Mouse (Mus musculus) hindlimb bud, embryonic 11.5 days (tissue): Measurements from ENCODE around the gene Plac8.

ENCODE experiments used
- DNase-seq: peaks from one replicate; pipeline ENCODE4 v3.0.0-alpha.2; 2012; ENCODE audit warnings: low read depth, low spot score; ENCODE audit errors: extremely low spot score

Plac8 gene

DNA sequence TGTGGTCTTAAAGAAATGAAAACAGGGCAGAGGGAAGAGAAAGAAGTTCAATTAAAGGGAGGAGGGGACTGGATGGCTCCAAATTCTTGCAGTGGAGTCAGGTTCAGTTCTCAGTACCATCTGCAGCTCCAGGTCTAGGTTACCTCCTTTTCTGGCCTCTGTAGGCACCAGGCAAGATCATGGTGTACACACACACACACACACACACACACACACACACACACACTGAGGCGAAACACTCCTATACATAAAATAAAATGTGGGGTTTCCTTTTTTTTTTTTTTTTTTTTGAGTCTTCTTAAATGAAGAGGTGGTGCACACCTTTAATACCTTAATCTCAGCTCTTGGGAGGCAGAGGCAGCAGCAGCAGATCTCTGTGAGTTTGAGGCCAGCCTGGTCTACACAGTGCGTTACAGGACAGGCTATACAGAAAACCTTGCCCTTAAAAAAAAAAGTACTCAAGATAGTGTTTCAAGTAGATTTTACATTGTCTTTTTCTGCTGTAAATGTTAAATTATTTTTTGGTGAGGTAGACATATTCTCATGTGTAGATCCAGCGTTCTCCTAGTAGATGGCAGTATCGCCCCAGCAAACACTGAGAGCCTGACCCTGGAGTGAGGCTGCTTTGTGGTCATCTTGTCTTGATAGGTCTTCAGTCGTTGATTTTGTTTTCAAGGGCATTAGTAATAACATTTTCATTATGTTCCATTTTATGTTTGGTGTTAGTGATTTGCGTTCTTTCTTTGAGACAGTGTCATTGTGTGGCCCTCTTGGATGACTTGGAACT, 25.6 kb downstream of the Plac8 start:
- no peak for DNase-seq

DNA sequence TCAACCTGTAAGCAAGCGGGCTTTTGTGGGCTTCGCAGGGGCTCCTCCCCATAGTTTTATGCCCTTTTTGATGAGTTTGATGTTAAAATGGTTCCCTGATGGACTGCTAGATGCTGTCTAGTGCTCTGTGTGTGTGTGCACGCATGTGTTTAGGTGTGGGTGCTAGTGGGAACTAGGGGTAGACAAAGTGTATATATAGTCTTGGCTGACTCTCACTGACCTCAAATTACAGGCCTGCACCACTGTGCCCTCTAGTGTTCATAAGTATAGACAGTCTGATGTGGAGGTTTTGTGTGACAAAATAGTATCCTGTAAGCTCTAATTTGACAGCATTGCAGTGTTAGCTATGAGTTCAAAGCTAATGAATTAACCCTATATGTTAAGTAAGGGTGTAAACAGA, 35.4 kb downstream of the Plac8 start:
- DNase-seq = no peak

DNA sequence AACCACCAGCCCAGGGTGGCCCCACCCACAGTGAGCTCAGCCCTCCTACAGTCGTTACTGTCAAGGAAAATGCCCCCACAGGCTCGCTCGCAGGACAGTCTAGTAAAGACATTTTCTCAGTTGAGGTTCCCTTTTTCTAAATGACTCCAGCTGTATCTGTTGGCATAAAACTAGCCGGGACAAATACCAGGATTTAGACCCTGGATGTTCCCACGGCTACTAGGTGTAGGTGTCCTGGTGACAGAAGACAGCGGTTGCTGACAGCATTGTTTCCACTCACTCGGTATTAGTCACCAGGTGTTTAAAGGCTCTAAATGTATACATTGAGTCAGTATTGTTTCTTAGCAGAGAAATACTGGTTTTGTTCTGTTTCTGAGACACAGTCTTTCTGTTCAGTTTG, 36.2 kb downstream of the Plac8 start:
- DNase-seq = no peak

DNA sequence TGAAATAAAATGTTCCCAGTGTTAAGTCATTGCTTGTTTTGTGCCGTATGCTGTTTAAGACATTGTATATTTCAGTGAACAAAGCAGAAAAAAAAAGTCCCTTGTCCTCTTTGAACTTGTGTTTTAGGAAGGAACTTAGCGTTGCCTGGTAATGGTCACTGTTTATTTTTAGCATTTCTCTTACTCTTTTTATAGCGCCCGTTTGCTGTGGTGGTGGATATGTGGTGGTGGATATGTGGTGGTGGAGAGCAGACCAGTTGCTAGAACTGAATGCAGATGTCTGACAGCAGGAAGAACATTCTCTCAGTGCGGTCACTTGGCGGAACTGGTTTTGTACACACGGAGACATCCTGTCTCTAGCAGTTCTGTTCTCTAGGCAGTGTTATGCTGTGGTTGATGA, 45.9 kb downstream of the Plac8 start:
- DNase-seq = no peak

DNA sequence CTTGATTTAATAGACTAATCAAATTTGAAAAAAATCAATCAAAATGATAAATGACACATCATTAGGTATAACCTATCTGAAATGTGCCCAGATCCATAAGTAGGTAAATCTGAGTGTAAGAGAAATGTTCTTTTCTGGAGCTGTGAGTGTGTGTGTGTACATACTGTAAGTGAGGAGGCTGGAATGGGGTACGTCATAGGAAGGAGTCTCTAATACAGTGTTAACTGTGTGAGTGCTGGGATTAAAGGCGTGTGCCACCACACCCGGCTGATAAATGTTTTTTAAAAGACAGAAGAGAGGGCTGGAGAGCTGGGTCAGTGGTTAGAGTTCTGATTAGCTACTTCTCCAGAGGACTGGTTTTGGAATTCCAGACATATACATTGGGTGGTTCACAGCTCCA, 46.4 kb downstream of the Plac8 start:
- no peak for DNase-seq

DNA sequence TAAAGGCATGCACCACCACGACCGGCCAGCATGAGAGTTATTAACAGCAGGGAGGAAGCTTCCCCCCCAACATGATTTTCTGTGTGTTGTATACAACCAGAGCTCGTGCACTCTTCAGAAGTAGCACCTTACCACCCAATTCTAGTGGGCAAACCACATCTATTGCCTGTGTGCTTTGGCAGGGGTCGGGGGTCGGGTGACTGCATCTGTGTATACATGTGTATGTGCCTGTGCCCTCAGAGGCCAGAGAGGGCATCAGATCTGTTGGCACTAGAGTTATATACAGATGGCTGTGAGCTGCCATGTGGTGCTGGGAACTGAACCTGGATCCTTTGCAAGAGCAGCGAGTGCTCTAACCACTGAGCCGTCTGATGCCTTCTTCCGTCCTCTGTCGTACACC, 47.1 kb downstream of the Plac8 start:
- no peak for DNase-seq

DNA sequence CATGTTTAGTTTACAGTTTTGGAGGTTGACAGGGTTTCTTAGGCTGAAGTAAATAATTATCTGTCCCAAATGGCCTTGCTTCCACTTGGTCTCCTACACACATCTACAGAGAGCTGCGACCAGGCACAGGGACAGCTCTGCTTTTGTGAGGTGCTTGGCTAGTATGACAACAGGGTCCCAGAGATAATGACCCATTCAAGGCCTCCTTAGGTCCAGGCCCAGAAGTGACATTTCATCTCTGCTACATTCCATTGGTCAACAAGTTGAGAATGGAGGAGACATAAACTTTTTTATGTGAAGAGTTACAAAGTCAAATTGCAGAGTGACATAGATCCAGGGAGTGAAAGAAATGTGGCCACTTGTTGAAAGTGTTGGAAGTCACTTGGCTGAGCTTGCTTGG, 48.7 kb downstream of the Plac8 start:
- no peak for DNase-seq

DNA sequence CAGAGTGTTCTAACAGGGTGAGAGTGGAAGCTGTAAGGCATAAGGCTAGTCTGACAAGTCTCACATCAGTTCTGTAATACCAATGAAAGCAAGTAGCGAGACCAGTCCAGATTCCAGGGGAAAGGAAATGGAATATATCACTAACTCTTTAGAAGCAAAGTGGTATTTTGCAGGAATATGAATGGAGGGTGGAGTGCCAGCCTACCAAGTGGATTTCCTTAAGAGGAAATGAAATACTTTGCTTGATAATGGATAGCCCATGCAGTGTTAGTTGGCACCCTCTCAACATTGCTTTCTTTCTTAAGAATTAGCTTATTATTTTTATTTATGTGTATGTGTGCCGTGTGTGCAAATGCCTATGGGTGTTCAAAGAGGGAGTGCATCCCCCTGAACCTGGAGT, 51.8 kb downstream of the Plac8 start:
- no peak for DNase-seq

DNA sequence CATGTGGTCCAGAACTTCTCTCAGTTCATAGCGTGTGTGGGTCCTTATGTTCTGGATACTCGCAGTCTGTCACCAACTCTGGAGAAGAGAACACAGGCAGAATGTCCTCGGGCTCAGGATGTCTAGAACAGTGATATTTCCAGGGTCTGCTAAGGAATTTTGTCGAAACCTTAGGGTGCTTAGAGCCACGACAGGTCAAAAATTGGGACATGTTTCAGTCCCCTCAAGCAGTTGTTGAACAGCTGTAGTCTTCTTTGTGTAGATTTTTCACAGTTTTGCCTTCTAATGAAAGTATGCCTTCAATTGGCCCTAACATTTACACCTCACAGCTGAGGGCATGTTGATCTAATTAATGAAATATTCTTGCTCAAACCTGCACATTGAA, 53.0 kb downstream of the Plac8 start:
- DNase-seq = no peak

DNA sequence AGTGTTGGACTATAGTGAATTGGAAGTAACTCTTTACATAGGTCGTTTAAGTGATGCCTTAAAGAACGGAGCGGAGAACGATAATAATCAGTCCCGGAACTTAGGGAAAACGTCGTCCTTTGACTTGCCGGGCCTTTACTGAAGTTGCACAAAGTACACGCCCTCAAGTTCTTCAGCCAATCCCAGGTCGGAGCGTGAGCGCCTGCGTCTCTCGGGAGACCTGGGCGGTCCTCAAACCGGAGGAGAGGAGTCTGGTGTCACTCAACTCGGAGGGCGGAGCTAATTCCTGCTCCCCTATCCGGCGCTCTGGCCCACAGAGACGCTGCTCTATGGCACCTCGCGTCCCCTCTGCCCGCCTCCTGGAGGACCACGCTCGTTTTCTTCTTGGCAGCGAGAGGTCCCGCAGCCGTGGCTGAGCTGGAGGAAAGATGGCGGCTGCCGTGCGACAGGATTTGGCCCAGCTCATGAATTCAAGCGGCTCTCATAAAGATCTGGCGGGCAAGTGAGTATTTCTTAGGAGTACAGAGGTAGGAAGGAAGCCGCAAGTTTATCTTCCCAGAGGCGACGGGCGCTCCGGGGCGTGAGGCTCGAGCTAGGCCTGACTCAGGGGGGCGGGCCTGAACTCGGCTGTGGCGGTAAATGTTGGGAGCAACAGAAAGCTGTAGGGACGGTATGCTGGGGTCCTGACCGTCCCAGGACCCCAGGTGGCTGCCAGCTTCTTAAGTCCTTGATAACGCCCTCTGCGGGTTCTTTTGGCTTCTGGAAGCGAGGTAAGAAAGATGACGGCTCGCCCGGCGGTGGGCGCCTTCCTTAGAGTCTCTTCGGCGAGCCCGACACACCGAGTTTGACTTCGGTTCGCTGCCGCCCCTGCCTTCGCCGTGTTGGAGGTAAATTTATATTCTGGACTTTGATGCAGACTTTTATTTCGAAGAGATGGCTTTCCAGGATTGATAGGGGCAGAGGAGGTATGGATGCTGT, 53.7 kb downstream of the Plac8 start, which contains the start of gene Cops4:
Cops4 (plus strand) TSS at position 261 of the 978 bp plus-strand sequence.
- DNase-seq = peak; percentile 99

DNA sequence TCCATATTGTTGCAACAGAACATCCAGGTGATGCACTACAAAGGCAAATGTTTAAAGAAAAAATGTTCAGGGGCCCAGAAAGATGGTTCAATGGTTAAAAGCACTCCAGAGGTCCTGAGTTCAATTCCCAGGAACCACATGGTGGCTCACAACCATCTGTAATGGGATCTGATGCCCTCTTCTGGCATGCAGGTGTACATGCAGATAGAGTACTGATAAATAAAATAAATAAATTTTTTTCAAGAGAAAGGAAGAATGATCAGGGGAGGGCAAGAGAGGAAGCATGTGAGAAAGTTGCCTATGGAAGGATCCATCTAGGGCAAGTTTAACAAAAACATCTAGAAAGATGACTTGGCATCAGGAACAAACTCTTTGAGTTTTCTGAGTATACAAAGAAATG, 59.5 kb downstream of the Plac8 start:
- no peak for DNase-seq

DNA sequence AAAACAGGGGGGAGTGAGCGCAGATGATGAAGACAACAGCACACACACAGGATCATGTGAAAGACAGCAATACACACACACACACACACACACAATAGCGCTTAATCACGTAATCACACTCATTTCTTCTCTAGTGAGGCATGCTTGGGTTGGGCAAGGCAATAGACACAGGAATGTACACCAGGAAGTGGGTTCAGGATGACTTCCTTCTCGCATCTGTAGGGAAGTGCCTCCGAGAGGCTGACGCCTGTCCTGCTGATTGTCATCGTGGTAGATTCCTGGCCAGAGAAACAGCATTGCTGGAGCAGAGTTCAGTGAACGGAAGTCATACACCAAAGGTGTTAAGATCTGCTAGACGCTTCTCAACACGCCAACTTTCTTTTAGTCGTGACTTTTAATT, 62.8 kb downstream of the Plac8 start:
- DNase-seq = no peak
